Comparison of ENCODE assay signal across 1 mouse cellular context in the genomic region with DNA sequence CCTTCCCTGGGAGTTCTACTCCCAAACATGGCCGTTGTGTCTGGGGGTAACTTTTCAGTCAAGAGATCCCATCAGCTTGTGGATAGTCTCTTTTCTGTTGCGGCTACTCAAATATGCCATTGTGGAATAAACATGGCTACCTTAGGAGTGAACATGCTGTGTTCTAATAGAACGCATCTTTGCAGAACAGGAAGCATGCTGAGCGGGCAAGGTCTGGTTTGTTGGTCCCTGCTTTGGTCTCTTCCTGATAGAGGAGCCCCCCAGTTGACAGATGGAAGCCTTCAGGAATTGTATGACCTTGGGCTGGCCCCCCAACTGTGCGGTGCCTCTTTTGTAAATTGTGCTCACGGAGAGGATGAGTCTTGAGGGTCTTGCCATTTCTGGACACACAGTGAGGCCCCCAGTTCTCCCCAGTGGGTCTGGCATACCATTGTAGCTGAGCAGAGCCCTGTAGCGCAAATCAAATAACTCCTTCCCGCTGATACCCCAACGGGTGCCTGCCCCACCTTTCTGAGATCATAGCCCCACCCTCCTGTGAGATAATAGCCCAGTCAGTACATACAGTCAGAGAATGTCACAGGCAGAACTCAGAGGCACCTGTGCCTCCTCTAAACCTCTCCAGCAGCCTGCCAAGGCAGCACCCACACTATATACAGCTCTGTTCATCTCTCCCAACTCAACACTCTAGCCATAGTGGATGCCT.
TF ChIP-seq lines count a peak whose summit lies in the region.

No protein-coding gene starts in this region.

TF ChIP-seq in MEL, 35 proteins besides CTCF, POLR2A, EP300 and RAD21 (continued from another document):
- TF ChIP-seq ELF1 (IDR thresholded peaks at IDR 0.05; ENCODE audit: low read depth, low read length): peak; percentile 46; the same call in 1 of the 2 replicates
- no peak for TF ChIP-seq E2F4 (IDR thresholded peaks at IDR 0.05; ENCODE audit: borderline replicate concordance, low read depth, low read length)
- no peak for TF ChIP-seq POLR2AphosphoS2 (IDR thresholded peaks at IDR 0.05; ENCODE audit: low read length)
- no peak for TF ChIP-seq POLR2AphosphoS5 (IDR thresholded peaks at IDR 0.05; ENCODE audit: borderline replicate concordance, low read depth, low read length)
- no peak for TF ChIP-seq KAT2A (conservative IDR thresholded peaks at IDR 0.05; ENCODE audit: low read depth, low read length)
- no peak for TF ChIP-seq MEF2A (IDR thresholded peaks at IDR 0.05; ENCODE audit: extremely low read depth, insufficient replicate concordance, low read depth, low read length, poor library complexity, severe bottlenecking)
- TF ChIP-seq ZKSCAN1 (IDR thresholded peaks at IDR 0.05; ENCODE audit: low read depth, low read length): no peak
- TF ChIP-seq CHD2 (IDR thresholded peaks at IDR 0.05; ENCODE audit: low read length): no peak
- TF ChIP-seq GABPA (IDR thresholded peaks at IDR 0.05; ENCODE audit: low read depth, low read length): no peak
- TF ChIP-seq MAX (IDR thresholded peaks at IDR 0.05; ENCODE audit: low read length): 0 out of 2 replicates have a peak, but pooled peaks have one; percentile 14
- 0 out of 2 replicates have a peak, but pooled peaks have one; percentile 11 for TF ChIP-seq MXI1 (IDR thresholded peaks at IDR 0.05; ENCODE audit: low read depth, low read length)
- TF ChIP-seq GATA1 (IDR thresholded peaks at IDR 0.05; ENCODE audit: low read depth, low read length): peak; percentile 68
- no peak for TF ChIP-seq USF1 (IDR thresholded peaks at IDR 0.05; ENCODE audit: low read depth, low read length)
- TF ChIP-seq BHLHE40 (IDR thresholded peaks at IDR 0.05; ENCODE audit: borderline replicate concordance, low read depth, low read length): no peak
- 0 out of 2 replicates have a peak, but pooled peaks have one; percentile 72 for TF ChIP-seq CHD1 (IDR thresholded peaks at IDR 0.05; ENCODE audit: low read depth, low read length)
- TF ChIP-seq MYB (IDR thresholded peaks at IDR 0.05; ENCODE audit: low read depth, low read length): 0 out of 2 replicates have a peak, but pooled peaks have one; percentile 59
- TF ChIP-seq TAL1 (IDR thresholded peaks at IDR 0.05; ENCODE audit: low read length): no peak
- TF ChIP-seq RCOR1 (IDR thresholded peaks at IDR 0.05; ENCODE audit: low read depth, low read length): peak; percentile 64
- 0 out of 2 replicates have a peak, but pooled peaks have one; percentile 13 for TF ChIP-seq HCFC1 (IDR thresholded peaks at IDR 0.05; ENCODE audit: low read depth, low read length)
- peak; percentile 54; the same call in 1 of the 2 replicates for TF ChIP-seq TBP (IDR thresholded peaks at IDR 0.05; ENCODE audit: low read depth, low read length)
- peak; percentile 76 for TF ChIP-seq SIN3A (IDR thresholded peaks at IDR 0.05; ENCODE audit: low read length)
- no peak for TF ChIP-seq ZNF384 (IDR thresholded peaks at IDR 0.05; ENCODE audit: low read depth, low read length)
